Mouse (Mus musculus) spleen, postnatal 10 days (tissue): Measurements from ENCODE around the gene Map3k14.

Experiments used
- DNase-seq, 2 experiments: peaks; one replicate each; pipeline ENCODE4 v3.0.0; 2021 to 2022; ENCODE audit warnings: low spot score in 2 of 2

Gene Map3k14

DNA sequence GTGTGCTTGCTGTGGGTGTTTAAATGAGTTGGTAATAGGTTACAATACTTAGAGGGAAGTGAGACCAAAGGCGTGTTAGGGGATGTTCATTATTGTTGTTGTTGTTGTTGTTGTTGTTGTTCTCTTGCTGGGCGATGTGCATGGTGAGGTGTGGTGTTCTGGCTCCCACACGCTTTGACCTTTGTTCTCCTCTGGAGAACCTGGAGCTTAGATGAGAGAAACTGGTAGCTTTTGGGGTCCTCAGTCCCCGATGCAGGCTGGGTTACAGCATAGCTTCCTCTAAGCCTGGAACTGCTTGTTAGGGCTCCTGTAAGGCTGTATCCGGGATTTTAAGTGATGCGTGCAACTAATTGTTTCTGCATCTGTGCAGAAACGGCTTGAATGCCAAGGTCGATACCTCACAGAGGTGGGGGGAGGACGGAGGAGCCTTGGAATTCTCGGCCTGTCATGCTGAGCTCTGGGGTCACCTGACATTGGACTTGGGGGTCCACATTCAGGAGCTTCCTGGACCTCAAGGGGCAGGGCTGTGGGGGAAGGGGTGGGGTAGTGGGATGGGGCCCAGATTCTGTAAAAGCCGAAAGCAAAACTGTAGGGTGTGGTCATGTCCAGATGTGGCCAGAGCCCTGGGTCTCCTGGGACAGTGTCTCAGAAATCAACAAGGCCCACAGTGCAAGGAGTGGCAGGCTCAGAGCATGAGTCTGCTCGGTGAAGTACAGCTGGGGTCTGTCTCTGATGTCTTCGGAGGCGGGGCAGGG is 91.4 kb downstream of the Map3k14 start:
- DNase-seq = no peak

- DNase-seq = peak; percentile 57 to 87
Observed at GRCm38 (mm10) chr11:103174891-103175391, 92.3 kb downstream of the Map3k14 start.

- no peak for DNase-seq
Observed at GRCm38 (mm10) chr11:103174411-103174832, 92.8 kb downstream of the Map3k14 start.

- DNase-seq = peak in 1 of 2 experiments; percentile 25
Observed at GRCm38 (mm10) chr11:103173771-103174344, 93.4 kb downstream of the Map3k14 start.

GRCm38 (mm10) chr11:103173041-103173770 is 94.1 kb downstream of the Map3k14 start:
- DNase-seq = no peak

- DNase-seq = peak in 1 of 2 experiments; percentile 21
Observed at GRCm38 (mm10) chr11:103172392-103173040, 94.8 kb downstream of the Map3k14 start.

- no peak for DNase-seq
Observed at GRCm38 (mm10) chr11:103171703-103172391, 95.4 kb downstream of the Map3k14 start.

GRCm38 (mm10) chr11:103171286-103171620 is 96.0 kb downstream of the Map3k14 start:
- no peak for DNase-seq

GRCm38 (mm10) chr11:103170494-103171285 is 96.6 kb downstream of the Map3k14 start, which contains the start of gene Fmnl1:
TSS of gene Fmnl1 (plus strand) at chr11:103171107.
- DNase-seq = peak; percentile 50 to 78

GRCm38 (mm10) chr11:103170111-103170493 is 97.2 kb downstream of the Map3k14 start:
- no peak for DNase-seq
